Mouse (Mus musculus) hindbrain, embryonic 10.5 days (tissue): ENCODE results near the gene Ddc. TPM values are rescaled to one million over a fixed set of nuclear protein-coding genes. Genes with fewer than 3 reads are reported as not detected.
A peak's percentile ranks its signal among the peaks of the same experiment; 100 is the strongest.

ENCODE experiments used
- DNase-seq: peaks from one replicate; pipeline ENCODE4 v3.0.0-alpha.2; 2017; ENCODE audit warnings: low spot score
- H3K27ac ChIP-seq: fragments of 300-500 bp; sonication (generic); 2 replicates; pipeline ENCODE4 v1.5.1; 2016; ENCODE audit warnings: mild to moderate bottlenecking, moderate library complexity
- H3K27me3 ChIP-seq: fragments of 300-500 bp; sonication (generic); 2 replicates; pipeline ENCODE4 v1.6.1; 2016; ENCODE audit warnings: mild to moderate bottlenecking; ENCODE audit not compliant: poor library complexity, insufficient read depth, severe bottlenecking
- H3K36me3 ChIP-seq: fragments of 300-500 bp; sonication (generic); 2 replicates; pipeline ENCODE4 v1.6.1; 2016; ENCODE audit warnings: mild to moderate bottlenecking, moderate library complexity
- H3K4me1 ChIP-seq: fragments of 300-500 bp; sonication (generic); replicated peaks from 2 replicates; pipeline ENCODE4 v1.6.1; 2016; ENCODE audit warnings: mild to moderate bottlenecking
- H3K4me3 ChIP-seq: fragments of 300-500 bp; sonication (generic); 2 replicates; pipeline ENCODE4 v1.5.1; 2016; ENCODE audit warnings: mild to moderate bottlenecking, moderate library complexity
- H3K9me3 ChIP-seq: fragments of 300-500 bp; sonication (generic); 2 replicates; pipeline ENCODE4 v1.6.1; 2016; ENCODE audit warnings: mild to moderate bottlenecking, moderate library complexity
- WGBS: fragments of 180-500 bp; shearing (Covaris S2); methylation state at CpG from one replicate; pipeline ENCODE4 v1.1.7; 2016; 5-methylcytosine and 5-hydroxymethylcytosine counted together
- polyA plus RNA-seq: library from polyadenylated mRNA; unstranded; fragments of >200 nt; fragmentation: Nextera tagmentation; extraction: Ambion mirVana; gene quantifications from 2 replicates; pipeline ENCODE4 v1.2.1, GENCODE M21; 2016

The Ddc gene
- polyA plus RNA-seq, 1 experiment from 2014 or later, result 10.2 TPM

GRCm38 (mm10) chr11:11881026-11881782 is 16.7 kb downstream of the Ddc start:
- WGBS, result 37% methylated on average over 13 of the region's 13 CpGs
- Histone ChIP-seq H3K9me3 (no peaks in the 10 kb centered on the region), H3K27ac (peak overlapping the region; percentile 87), H3K36me3 (no peaks in the 10 kb centered on the region), H3K4me3 (no peak overlapping the region), H3K27me3 (no peaks in the 10 kb centered on the region), H3K4me1 (peaks cover 78% of the 10 kb centered on the region)
- DNase-seq, result no peak

- Histone ChIP-seq H3K9me3 (no peaks in the 10 kb centered on the region), H3K27ac (peak overlapping the region; percentile 87), H3K36me3 (no peaks in the 10 kb centered on the region), H3K4me3 (no peak overlapping the region), H3K4me1 (peaks cover 70% of the 10 kb centered on the region), H3K27me3 (no peaks in the 10 kb centered on the region)
- no peak for DNase-seq
- WGBS, result 84% methylated on average over 7 of the region's 7 CpGs
These were observed 17.6 kb downstream of the Ddc start for GRCm38 (mm10) chr11:11880351-11880750.

GRCm38 (mm10) chr11:11879699-11880002 is 18.3 kb downstream of the Ddc start:
- Histone ChIP-seq H3K4me1 (peaks cover 63% of the 10 kb centered on the region), H3K9me3 (no peaks in the 10 kb centered on the region), H3K4me3 (no peak overlapping the region), H3K27me3 (no peaks in the 10 kb centered on the region), H3K27ac (peak overlapping the region; percentile 87), H3K36me3 (no peaks in the 10 kb centered on the region)
- WGBS, result 56% methylated on average over 4 of the region's 4 CpGs
- no peak for DNase-seq

GRCm38 (mm10) chr11:11878981-11879698 is 18.8 kb downstream of the Ddc start:
- H3K4me1 ChIP-seq, result peaks cover 58% of the 10 kb centered on the region
- 48% methylated on average over 10 of the region's 10 CpGs for WGBS
- no peaks in the 10 kb centered on the region for H3K9me3 ChIP-seq
- H3K27ac ChIP-seq, result peak overlapping the region; percentile 87
- no peak overlapping the region for H3K4me3 ChIP-seq
- H3K27me3 ChIP-seq, result no peaks in the 10 kb centered on the region
- no peaks in the 10 kb centered on the region for H3K36me3 ChIP-seq
- DNase-seq, result no peak

- 19% methylated on average over 11 of the region's 11 CpGs for WGBS
- Histone ChIP-seq H3K27ac (peak overlapping the region; percentile 87), H3K9me3 (no peaks in the 10 kb centered on the region), H3K36me3 (no peaks in the 10 kb centered on the region), H3K27me3 (no peaks in the 10 kb centered on the region), H3K4me1 (peaks cover 62% of the 10 kb centered on the region), H3K4me3 (no peak overlapping the region)
- DNase-seq, result peak; percentile 43
These were observed 19.5 kb downstream of the Ddc start for GRCm38 (mm10) chr11:11878278-11878980.

- Histone ChIP-seq H3K4me3 (no peak overlapping the region), H3K27me3 (no peaks in the 10 kb centered on the region), H3K27ac (peak overlapping the region; percentile 87), H3K36me3 (no peaks in the 10 kb centered on the region), H3K9me3 (no peaks in the 10 kb centered on the region), H3K4me1 (peaks cover 64% of the 10 kb centered on the region)
- DNase-seq, result no peak
- 32% methylated on average over 4 of the region's 4 CpGs for WGBS
These were observed 20.1 kb downstream of the Ddc start for GRCm38 (mm10) chr11:11877891-11878277.

- WGBS, result 89% methylated on average over 3 of the region's 3 CpGs
- Histone ChIP-seq H3K9me3 (no peaks in the 10 kb centered on the region), H3K27me3 (no peaks in the 10 kb centered on the region), H3K27ac (peak overlapping the region; percentile 45; the same call in 1 of the 2 replicates), H3K36me3 (no peaks in the 10 kb centered on the region), H3K4me3 (no peak overlapping the region), H3K4me1 (peaks cover 65% of the 10 kb centered on the region)
- no peak for DNase-seq
These were observed 21.6 kb downstream of the Ddc start for GRCm38 (mm10) chr11:11876366-11876765.

GRCm38 (mm10) chr11:11875230-11875629 is 22.7 kb downstream of the Ddc start:
- Histone ChIP-seq H3K9me3 (no peaks in the 10 kb centered on the region), H3K27me3 (no peaks in the 10 kb centered on the region), H3K4me3 (no peak overlapping the region), H3K4me1 (peaks cover 62% of the 10 kb centered on the region), H3K27ac (peak overlapping the region; percentile 69; the same call in 1 of the 2 replicates), H3K36me3 (no peaks in the 10 kb centered on the region)
- 85% methylated on average over 2 of the region's 2 CpGs for WGBS
- no peak for DNase-seq

- Histone ChIP-seq H3K27me3 (no peaks in the 10 kb centered on the region), H3K9me3 (no peaks in the 10 kb centered on the region), H3K4me3 (no peak overlapping the region), H3K36me3 (no peaks in the 10 kb centered on the region), H3K4me1 (peaks cover 54% of the 10 kb centered on the region), H3K27ac (peak overlapping the region; percentile 83)
- DNase-seq, result peak; percentile 58
- 53% methylated on average over 20 of the region's 20 CpGs for WGBS
These were observed 24.7 kb downstream of the Ddc start for GRCm38 (mm10) chr11:11873023-11873908.

- peak overlapping the region; percentile 83 for H3K27ac ChIP-seq
- WGBS, result 89% methylated on average over 3 of the region's 3 CpGs
- no peak overlapping the region for H3K4me3 ChIP-seq
- H3K36me3 ChIP-seq, result no peaks in the 10 kb centered on the region
- peaks cover 58% of the 10 kb centered on the region for H3K4me1 ChIP-seq
- no peaks in the 10 kb centered on the region for H3K27me3 ChIP-seq
- no peak for DNase-seq
- no peaks in the 10 kb centered on the region for H3K9me3 ChIP-seq
These were observed 25.7 kb downstream of the Ddc start for GRCm38 (mm10) chr11:11872140-11872795.

- H3K4me1 ChIP-seq, result peaks cover 59% of the 10 kb centered on the region
- WGBS, result 52% methylated on average over 5 of the region's 5 CpGs
These were observed 26.6 kb downstream of the Ddc start for GRCm38 (mm10) chr11:11871197-11871813.

More at GRCm38 (mm10) chr11:11871197-11871813, 26.6 kb downstream of the Ddc start:
- peak overlapping the region; percentile 69 for H3K27ac ChIP-seq
- no peaks in the 10 kb centered on the region for H3K36me3 ChIP-seq
- DNase-seq, result no peak
- H3K9me3 ChIP-seq, result no peaks in the 10 kb centered on the region
- H3K4me3 ChIP-seq, result no peak overlapping the region
- H3K27me3 ChIP-seq, result no peaks in the 10 kb centered on the region
